Mouse (Mus musculus) Patski (cell line): Measurements from ENCODE around the gene Gorasp2. TPM values are rescaled to one million over a fixed set of nuclear protein-coding genes. Genes with fewer than 3 reads are reported as not detected.

Experiments
- ATAC-seq: fragments of 100-300 bp; one replicate; pipeline ENCODE4 v1.8.0; 2021
- CTCF ChIA-PET: fragments of 350-600 bp; sonication (Branson Sonifier 250); formaldehyde crosslinking; loops from one replicate; lab custom pipeline; 2022; ENCODE audit warnings: inconsistent platforms; lab: Charles Lee
- POLR2A ChIA-PET: fragments of 350-600 bp; sonication (Branson Sonifier 250); formaldehyde crosslinking; loops from one replicate; lab custom pipeline; 2022; ENCODE audit warnings: antibody characterized with exemption, inconsistent platforms; lab: Charles Lee
- DNase-seq: peaks from one replicate; pipeline ENCODE4 v3.0.0-alpha.2; 2011; ENCODE audit warnings: low read depth, low spot score
- H3K27me3 ChIP-seq: fragments of 371-371 bp; one replicate; pipeline ENCODE4 v1.5.1; 2021
- CTCF ChIP-seq: fragments of 100-300 bp; IDR thresholded peaks from one replicate; pipeline ENCODE4 v1.5.1; 2021
- in situ Hi-C: fragments of 300-500 bp; cut with MboI; formaldehyde crosslinking; loops from 3 replicates; pipeline ENCODE4 v1.11.1; 2018; ENCODE audit warnings: low pct_unique_long_range_greater_than_20kb, mixed read lengths
- polyA plus RNA-seq: library from polyadenylated mRNA; unstranded; gene quantifications from one replicate; pipeline ENCODE4 v1.2.3, GENCODE M21; 2021

Gorasp2 gene
- polyA plus RNA-seq, 1 experiment from 2014 or later, result 121 TPM

- CTCF ChIA-PET, result no interaction called here
- POLR2A ChIA-PET, result interaction anchor here (1.0 kb wide), 1 partner anchor 15 kb away, joined by 3 read pairs; no protein-coding TSS in a partner anchor
- in situ Hi-C loops, result no loop called here
- TF ChIP-seq CTCF, result no peak
- no peak for ATAC-seq
- no peaks in the 10 kb centered on the region for H3K27me3 ChIP-seq
- no peak for DNase-seq
Observed at GRCm38 (mm10) chr2:70723610-70724243, 62.4 kb downstream of the Gorasp2 start.

- in situ Hi-C loops, result no loop called here
- ChIA-PET CTCF (interaction anchor here (0.9 to 1.0 kb wide), 2 partner anchors 12 to 13 kb away, joined by 3 read pairs; no protein-coding TSS in a partner anchor), POLR2A (interaction anchor here (0.7 kb wide), 1 partner anchor 12 kb away, joined by 3 read pairs; no protein-coding TSS in a partner anchor)
- TF ChIP-seq CTCF, result no peak
- DNase-seq, result no peak
- no peak for ATAC-seq
- no peaks in the 10 kb centered on the region for H3K27me3 ChIP-seq
Observed at GRCm38 (mm10) chr2:70727089-70727488, 65.7 kb downstream of the Gorasp2 start.

GRCm38 (mm10) chr2:70735534-70735933 is 74.2 kb downstream of the Gorasp2 start:
- no peaks in the 10 kb centered on the region for H3K27me3 ChIP-seq
- DNase-seq (no peak), ATAC-seq (no peak)
- ChIA-PET POLR2A (no interaction called here), CTCF (no interaction called here)
- in situ Hi-C loops, result no loop called here
- TF ChIP-seq CTCF, result no peak

GRCm38 (mm10) chr2:70736008-70736407 is 74.6 kb downstream of the Gorasp2 start:
- ATAC-seq (no peak), DNase-seq (no peak)
- H3K27me3 ChIP-seq, result no peaks in the 10 kb centered on the region
- in situ Hi-C loops, result no loop called here
- POLR2A ChIA-PET, result no interaction called here
- CTCF ChIA-PET, result no interaction called here
- TF ChIP-seq CTCF, result no peak

- TF ChIP-seq CTCF, result no peak
Observed at GRCm38 (mm10) chr2:70741901-70742300, 80.5 kb downstream of the Gorasp2 start.

GRCm38 (mm10) chr2:70742588-70742987 is 81.2 kb downstream of the Gorasp2 start:
- DNase-seq (no peak), ATAC-seq (no peak)
- no peak for TF ChIP-seq CTCF
- CTCF ChIA-PET, result interaction anchor here (1.2 kb wide), 2 partner anchors 19 to 36 kb away, joined by 4 read pairs; no protein-coding TSS in a partner anchor
- POLR2A ChIA-PET, result no interaction called here
- H3K27me3 ChIP-seq, result no peaks in the 10 kb centered on the region
- in situ Hi-C loops, result no loop called here

More at GRCm38 (mm10) chr2:70741901-70742300, 80.5 kb downstream of the Gorasp2 start:
- no peaks in the 10 kb centered on the region for H3K27me3 ChIP-seq
- DNase-seq (no peak), ATAC-seq (no peak)
- CTCF ChIA-PET, result interaction anchor here (1.2 kb wide), 2 partner anchors 20 to 36 kb away, joined by 4 read pairs; no protein-coding TSS in a partner anchor
- in situ Hi-C loops, result no loop called here
- POLR2A ChIA-PET, result no interaction called here

GRCm38 (mm10) chr2:70751655-70752054 is 90.3 kb downstream of the Gorasp2 start:
- CTCF ChIA-PET, result interaction anchor here (1.1 kb wide), 1 partner anchor 13 kb away, joined by 3 read pairs; no protein-coding TSS in a partner anchor
- DNase-seq (no peak), ATAC-seq (no peak)
- H3K27me3 ChIP-seq, result no peaks in the 10 kb centered on the region
- POLR2A ChIA-PET, result no interaction called here
- TF ChIP-seq CTCF, result no peak
- in situ Hi-C loops, result no loop called here

- no peaks in the 10 kb centered on the region for H3K27me3 ChIP-seq
- DNase-seq (no peak), ATAC-seq (no peak)
- in situ Hi-C loops, result no loop called here
- no peak for TF ChIP-seq CTCF
- CTCF ChIA-PET, result no interaction called here
- POLR2A ChIA-PET, result no interaction called here
Observed at GRCm38 (mm10) chr2:70752149-70752548, 90.8 kb downstream of the Gorasp2 start.

Other genes with a start within 250 kb of the Gorasp2 start
- gene Sp5, start 186.7 kb upstream of the Gorasp2 start, polyA plus RNA-seq, result not detected
- gene Erich2, start 152.8 kb upstream of the Gorasp2 start, polyA plus RNA-seq, result 58.0 TPM
- gene Gad1, start 108.5 kb upstream of the Gorasp2 start, polyA plus RNA-seq, result 16.7 TPM
- 2.0 TPM for gene Gm26558, start 532 bp downstream of the Gorasp2 start, polyA plus RNA-seq
- gene Tlk1, start 164.2 kb downstream of the Gorasp2 start, polyA plus RNA-seq, result 65.1 TPM